Mouse (Mus musculus) spleen, adult 18-20 months (tissue): ENCODE data around the gene Vps11.
"Not testable (repeated sequence)": the region's sequence is repeated elsewhere in the genome, so short reads cannot be mapped to it uniquely, and the experiment has no call there.

Source experiments
- DNase-seq, 2 experiments: peaks; one replicate each; pipeline ENCODE4 v3.0.0; 2022; ENCODE audit warnings: mixed read lengths in 2 of 2

The Vps11 gene

GRCm38 (mm10) chr9:44373386-44373785, 11.9 kb upstream of the Vps11 start:
- no peak for DNase-seq

- peak in 1 of 2 experiments; percentile 29 for DNase-seq
Measured at GRCm38 (mm10) chr9:44364480-44364879, 3.0 kb upstream of the Vps11 start.

GRCm38 (mm10) chr9:44361931-44362330, 461 bp upstream of the Vps11 start:
- DNase-seq: not testable (repeated sequence)

- no peak for DNase-seq
Measured at GRCm38 (mm10) chr9:44357207-44357606, 4.3 kb downstream of the Vps11 start.

DNA sequence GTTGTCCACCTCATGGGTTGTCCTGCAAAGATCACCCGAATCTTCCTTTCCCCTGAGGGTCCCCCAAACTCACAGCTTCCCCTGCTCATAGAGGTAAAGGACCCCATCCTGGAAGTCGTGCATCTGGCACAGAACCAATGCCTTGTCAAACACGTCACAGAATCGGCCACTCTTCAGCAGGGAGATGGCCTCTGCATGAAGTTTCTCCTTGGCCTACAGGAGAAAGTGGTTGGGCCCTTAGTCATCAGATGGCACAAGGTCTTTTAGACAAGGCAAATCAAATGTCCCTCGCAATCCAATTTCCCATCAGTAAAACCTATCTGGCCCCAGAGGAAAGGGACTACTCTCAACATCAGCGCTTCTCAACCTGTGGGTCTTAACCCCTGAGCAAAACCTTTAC, 8.3 kb downstream of the Vps11 start:
- DNase-seq: no peak

DNA sequence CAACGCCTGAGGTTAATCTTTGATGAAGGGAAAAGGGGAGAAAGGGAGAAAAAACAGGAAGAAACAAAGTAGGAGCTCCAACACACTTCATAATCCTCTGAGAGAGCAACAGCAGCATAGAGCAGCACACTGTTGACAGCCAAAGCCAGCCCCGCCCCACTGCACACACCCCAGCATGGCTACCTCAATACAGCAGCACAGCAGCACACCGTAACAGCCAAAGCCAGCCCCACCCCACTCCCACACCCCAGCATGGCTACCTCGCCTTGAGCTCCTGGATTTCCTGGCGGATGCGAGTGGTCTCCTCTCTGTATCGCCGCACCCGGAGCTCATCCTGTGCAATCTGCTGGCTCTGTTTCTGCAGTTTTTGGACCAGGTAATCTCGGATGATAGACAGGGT, 9.1 kb downstream of the Vps11 start:
- DNase-seq: no peak

GRCm38 (mm10) chr9:44351396-44351795, 10.1 kb downstream of the Vps11 start:
- no peak for DNase-seq

- DNase-seq: no peak
Measured at GRCm38 (mm10) chr9:44348546-44348945, 12.9 kb downstream of the Vps11 start.

GRCm38 (mm10) chr9:44347621-44348020, 13.8 kb downstream of the Vps11 start:
- DNase-seq: no peak

DNA sequence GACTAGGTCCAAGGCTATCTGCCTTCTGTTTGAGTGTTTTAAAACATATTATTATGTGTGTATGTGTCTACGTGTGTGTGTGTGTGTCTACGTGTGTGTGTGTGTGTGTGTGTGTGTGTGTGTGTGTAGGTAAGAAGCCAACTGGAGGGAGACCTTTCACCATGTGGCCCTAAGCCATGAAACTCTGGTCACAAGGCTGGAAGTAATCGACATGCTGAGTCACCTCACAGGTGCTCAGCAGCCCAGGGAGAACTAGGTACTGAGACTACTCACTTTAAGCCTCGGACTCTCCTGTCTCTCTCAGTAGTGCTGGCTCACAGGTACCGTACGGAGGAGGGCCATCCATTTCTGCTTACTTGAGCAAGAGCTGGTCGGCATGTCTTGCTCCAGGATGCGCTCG, 14.3 kb downstream of the Vps11 start:
- no peak for DNase-seq

- DNase-seq: no peak
Measured at GRCm38 (mm10) chr9:44345570-44346433, 15.7 kb downstream of the Vps11 start.

GRCm38 (mm10) chr9:44343781-44344421, 17.6 kb downstream of the Vps11 start, which contains the start of gene Hmbs:
Gene Hmbs, minus strand, starts transcription at chr9:44344228.
- peak; percentile 81 to 91 for DNase-seq

DNA sequence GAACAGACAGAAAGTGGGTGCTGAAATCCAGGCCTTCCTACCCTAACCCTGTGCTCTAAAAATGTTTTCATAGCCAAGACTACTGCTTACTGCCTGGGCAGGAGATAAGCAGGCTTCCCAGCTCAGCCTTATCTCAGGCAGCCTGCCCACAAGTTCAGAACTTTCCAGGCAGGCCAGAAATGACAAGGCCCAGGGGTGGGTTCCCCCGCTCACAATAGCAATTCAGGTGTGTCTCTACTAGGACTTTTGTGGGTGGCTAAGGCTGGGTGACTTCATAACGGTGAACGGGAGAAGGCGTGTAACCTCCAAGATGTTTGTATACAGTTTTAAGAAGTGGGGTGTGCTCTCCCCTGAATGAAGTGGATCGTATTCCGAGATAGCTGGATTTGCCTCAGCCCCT, 18.2 kb downstream of the Vps11 start:
- no peak for DNase-seq

- DNase-seq: no peak
Measured at GRCm38 (mm10) chr9:44342605-44343004, 18.9 kb downstream of the Vps11 start.

- no peak for DNase-seq
Measured at GRCm38 (mm10) chr9:44342173-44342572, 19.3 kb downstream of the Vps11 start.

DNA sequence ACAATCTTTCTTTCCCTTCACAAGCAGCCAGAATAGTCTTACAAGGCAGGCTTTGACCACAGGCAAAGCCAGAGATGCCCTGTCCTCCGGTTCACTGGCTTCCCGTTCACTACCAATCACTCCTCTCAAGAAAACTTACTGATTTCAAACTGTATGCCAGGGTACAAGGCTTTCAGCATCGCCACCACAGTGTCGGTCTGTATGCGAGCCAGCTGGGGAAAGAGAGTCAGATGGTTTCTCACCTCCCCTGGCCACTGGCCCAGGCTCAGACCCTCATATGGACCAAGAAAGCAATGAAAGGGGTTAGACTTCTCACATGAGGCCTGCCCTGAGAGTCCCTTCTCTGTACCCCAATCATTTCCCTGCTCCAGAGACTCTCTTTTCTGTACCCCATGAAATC, 20.0 kb downstream of the Vps11 start:
- no peak for DNase-seq

DNA sequence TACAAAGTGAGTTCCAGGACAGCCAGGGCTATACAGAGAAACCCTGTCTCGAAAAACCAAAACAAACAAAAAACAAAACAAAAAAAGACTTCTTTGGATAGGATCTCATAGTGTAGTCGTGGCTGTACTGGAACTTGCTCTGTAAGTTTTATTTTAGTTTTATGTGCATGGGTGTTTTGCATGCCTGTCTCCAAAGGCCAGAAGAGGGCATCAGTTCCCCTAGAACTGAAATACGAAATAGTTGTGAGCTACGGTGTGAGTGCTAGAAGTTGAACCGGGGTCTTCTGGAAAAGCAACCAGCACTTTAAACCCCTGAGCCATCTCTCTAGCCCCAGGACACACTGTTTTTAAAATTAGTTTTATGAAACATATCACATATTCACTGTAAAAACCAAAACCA, 22.9 kb downstream of the Vps11 start:
- DNase-seq: no peak

- no peak for DNase-seq
Measured at GRCm38 (mm10) chr9:44337436-44338169, 23.9 kb downstream of the Vps11 start.

DNA sequence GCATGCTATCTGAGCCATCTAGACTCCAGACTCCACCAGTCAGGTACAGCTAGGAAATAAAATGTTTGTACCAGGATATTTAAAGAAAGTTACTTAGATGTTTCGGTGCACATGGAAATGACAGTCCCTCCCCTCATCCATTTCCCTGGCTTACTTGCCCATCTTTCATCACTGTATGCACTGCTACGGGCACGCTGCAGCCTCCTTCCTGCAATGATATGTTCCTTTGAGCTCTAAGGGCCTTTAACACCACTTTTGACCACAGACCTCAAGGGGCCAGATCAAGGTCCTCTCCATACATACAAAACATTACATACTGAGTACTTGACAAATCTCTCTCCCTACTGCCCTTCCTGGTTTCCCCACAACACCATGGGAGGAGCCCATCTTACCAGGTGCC, 24.5 kb downstream of the Vps11 start:
- DNase-seq: no peak

DNA sequence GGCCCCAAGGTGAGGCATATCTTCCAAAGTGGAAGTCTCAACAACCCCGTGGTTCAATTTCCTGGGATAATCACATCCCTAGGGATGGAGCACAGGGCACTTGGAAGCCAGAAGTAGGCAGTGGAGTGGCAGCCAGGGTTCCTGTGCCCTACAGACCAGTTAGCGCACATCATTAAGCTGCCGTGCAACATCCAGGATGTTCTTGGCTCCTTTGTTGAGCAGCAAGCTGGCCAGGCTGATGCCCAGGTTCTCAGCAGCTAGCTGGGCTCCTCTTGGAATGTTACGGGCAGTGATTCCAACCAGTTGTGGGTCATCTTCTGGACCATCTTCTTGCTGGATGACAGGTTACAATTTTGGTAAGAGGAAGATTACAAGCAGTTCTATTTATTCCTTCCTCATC, 25.0 kb downstream of the Vps11 start:
- DNase-seq: not testable (repeated sequence)

GRCm38 (mm10) chr9:44336093-44336406, 25.4 kb downstream of the Vps11 start:
- DNase-seq: no peak

DNA sequence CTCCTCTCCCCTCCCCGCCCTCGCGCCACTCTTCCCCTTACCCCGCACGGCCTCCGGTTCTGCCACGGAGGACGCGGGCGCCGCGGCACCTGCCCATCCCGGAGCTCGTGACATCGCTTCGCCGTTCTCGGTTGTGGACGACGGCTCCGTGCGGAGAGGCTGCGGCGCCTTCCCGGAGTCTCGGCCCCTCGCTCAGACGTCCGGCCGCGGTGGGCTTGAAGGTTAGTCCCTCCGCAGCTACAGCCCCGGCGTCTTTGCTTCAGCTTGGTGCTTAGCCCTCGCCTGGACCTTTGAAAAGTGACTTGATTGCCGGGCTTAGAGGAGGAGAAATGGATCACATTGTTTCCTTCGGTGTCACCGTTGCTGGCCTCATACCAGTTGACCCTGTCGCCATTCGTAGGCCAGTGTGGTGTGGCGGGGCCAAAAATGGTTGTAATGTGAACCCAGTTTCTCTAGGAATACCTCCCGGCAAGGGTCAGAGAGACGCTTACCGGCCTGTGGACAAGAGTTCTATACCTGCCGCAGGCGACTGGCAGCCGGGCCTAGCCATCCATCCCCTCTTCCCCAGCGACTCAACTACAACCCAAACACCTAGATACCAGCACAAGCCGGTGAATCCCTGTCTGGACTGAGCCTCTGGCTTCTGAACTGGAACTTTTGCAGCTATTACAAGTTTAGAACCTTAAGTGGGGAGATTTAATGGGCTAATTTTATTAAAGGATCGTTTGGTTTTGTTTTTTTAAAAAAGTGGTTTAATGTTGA, 26.0 kb downstream of the Vps11 start:
- peak in 1 of 2 experiments; percentile 18 for DNase-seq
